Mouse (Mus musculus) E14TG2a.4 (cell line): ENCODE results near the gene Pitpna.

ENCODE experiments used
- H3K27me3 ChIP-seq: 2 replicates; pipeline ENCODE4 v1.6.1; 2014; ENCODE audit warnings: low read length, control low read depth; ENCODE audit not compliant: insufficient read depth
- H3K36me3 ChIP-seq: 2 replicates; pipeline ENCODE4 v1.6.1; 2014; ENCODE audit warnings: low read length, control low read depth; ENCODE audit not compliant: insufficient read depth
- H3K4me1 ChIP-seq: replicated peaks from 2 replicates; pipeline ENCODE4 v1.6.1; 2014; ENCODE audit warnings: low read depth, low read length, control low read depth
- H3K4me3 ChIP-seq: replicated peaks from 2 replicates; pipeline ENCODE4 v1.5.1; 2014; ENCODE audit warnings: mild to moderate bottlenecking, low read length
- H3K9me3 ChIP-seq: 2 replicates; pipeline ENCODE4 v1.6.1; 2014; ENCODE audit warnings: low read length, control low read depth
- CTCF ChIP-seq: conservative IDR thresholded peaks from 2 replicates; pipeline ENCODE4 v1.5.1; 2014; ENCODE audit warnings: low read length
- NANOG ChIP-seq: IDR thresholded peaks from 2 replicates; pipeline ENCODE4 v1.6.1; 2014; ENCODE audit warnings: borderline replicate concordance, low read length, mixed read lengths
- POU5F1 ChIP-seq: IDR thresholded peaks from 2 replicates; pipeline ENCODE4 v1.6.1; 2014; ENCODE audit warnings: low read length, borderline replicate concordance

Gene Pitpna

GRCm38 (mm10) chr11:75654471-75655390 lies 66.8 kb downstream of the Pitpna start:
- no peak for TF ChIP-seq POU5F1
- TF ChIP-seq NANOG: no peak
- no peak for TF ChIP-seq CTCF

DNA sequence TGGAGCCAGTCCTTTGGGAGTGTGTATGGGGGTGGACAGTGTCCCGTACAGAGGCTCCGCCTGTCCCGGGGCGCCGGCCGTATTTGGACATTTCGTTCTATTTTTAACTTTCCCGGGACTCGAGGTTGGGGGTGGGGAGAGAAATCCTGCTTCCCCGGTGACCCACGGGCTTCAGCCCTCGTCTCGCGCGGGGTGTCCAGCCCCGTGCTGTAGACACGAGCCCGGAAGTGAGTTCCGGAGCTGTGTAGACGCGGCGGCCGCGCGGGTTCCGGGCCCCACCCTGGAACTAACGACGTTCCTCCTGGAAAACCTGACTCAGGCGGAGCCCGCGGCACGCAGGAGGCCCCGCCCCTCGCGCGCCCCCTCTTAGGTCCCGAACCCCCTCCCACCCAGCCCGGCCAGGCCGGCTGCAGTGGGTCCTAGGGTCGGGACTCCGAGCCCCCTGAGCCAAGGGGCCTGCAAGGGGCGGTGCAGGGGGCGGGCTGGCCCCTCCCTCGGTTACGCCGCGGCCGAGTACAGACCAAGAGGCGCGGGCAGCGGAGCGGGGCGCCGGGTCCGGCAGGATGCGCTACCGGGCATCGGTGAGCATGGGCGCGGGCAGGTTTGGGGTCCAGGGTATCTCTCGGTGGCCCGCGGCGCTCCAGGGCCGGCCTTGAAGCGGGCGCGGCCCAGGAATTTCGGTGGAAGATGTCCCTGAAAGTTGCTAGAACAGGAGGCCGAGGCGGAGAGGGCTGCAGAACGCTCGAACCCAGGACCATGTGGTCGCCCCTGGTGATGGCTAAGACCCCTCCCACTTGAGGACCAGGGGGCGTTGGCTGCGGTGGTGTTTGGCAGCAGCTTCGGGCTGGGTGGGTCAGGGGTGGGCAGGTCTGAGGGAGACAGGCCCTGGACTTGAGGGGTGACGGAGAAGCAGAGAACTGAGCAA lies 68.0 kb downstream of the Pitpna start:
- peak overlapping the region; percentile 88 for H3K4me3 ChIP-seq
- H3K27me3 ChIP-seq: 0 out of 2 replicates have a peak, but pooled peaks cover 4% of the 10 kb centered on the region
- TF ChIP-seq CTCF (no peak), NANOG (no peak), POU5F1 (no peak)
- no peaks in the 10 kb centered on the region for H3K9me3 ChIP-seq
- H3K4me1 ChIP-seq: peaks cover 76% of the 10 kb centered on the region
- peaks cover 40% of the 10 kb centered on the region for H3K36me3 ChIP-seq

More at GRCm38 (mm10) chr11:75654471-75655390, 66.8 kb downstream of the Pitpna start:
- Histone ChIP-seq H3K4me3 (peak overlapping the region; percentile 88), H3K9me3 (no peaks in the 10 kb centered on the region), H3K4me1 (peaks cover 79% of the 10 kb centered on the region), H3K27me3 (0 out of 2 replicates have a peak, but pooled peaks cover 4% of the 10 kb centered on the region), H3K36me3 (peaks cover 28% of the 10 kb centered on the region)

- TF ChIP-seq POU5F1 (no peak), CTCF (no peak), NANOG (no peak)
- Histone ChIP-seq H3K9me3 (no peaks in the 10 kb centered on the region), H3K36me3 (peaks cover 50% of the 10 kb centered on the region), H3K4me1 (peaks cover 74% of the 10 kb centered on the region), H3K4me3 (peak overlapping the region; percentile 88), H3K27me3 (0 out of 2 replicates have a peak, but pooled peaks cover 4% of the 10 kb centered on the region)
These were observed 69.0 kb downstream of the Pitpna start for GRCm38 (mm10) chr11:75656621-75657590.

- Histone ChIP-seq H3K36me3 (peaks cover 59% of the 10 kb centered on the region), H3K27me3 (0 out of 2 replicates have a peak, but pooled peaks cover 4% of the 10 kb centered on the region), H3K4me1 (peaks cover 65% of the 10 kb centered on the region), H3K9me3 (no peaks in the 10 kb centered on the region), H3K4me3 (no peak overlapping the region)
- TF ChIP-seq CTCF: no peak
- no peak for TF ChIP-seq POU5F1
- TF ChIP-seq NANOG: no peak
These were observed 69.9 kb downstream of the Pitpna start for GRCm38 (mm10) chr11:75657841-75658240.

- no peak overlapping the region for H3K4me3 ChIP-seq
- TF ChIP-seq CTCF (no peak), NANOG (no peak), POU5F1 (no peak)
- H3K27me3 ChIP-seq: 0 out of 2 replicates have a peak, but pooled peaks cover 4% of the 10 kb centered on the region
- H3K9me3 ChIP-seq: no peaks in the 10 kb centered on the region
- H3K4me1 ChIP-seq: peaks cover 61% of the 10 kb centered on the region
- H3K36me3 ChIP-seq: peaks cover 63% of the 10 kb centered on the region
These were observed 70.4 kb downstream of the Pitpna start for GRCm38 (mm10) chr11:75658311-75658710.

- H3K36me3 ChIP-seq: peaks cover 68% of the 10 kb centered on the region
- peaks cover 57% of the 10 kb centered on the region for H3K4me1 ChIP-seq
- TF ChIP-seq CTCF (no peak), POU5F1 (no peak), NANOG (no peak)
These were observed 71.3 kb downstream of the Pitpna start for GRCm38 (mm10) chr11:75658996-75659750.

DNA sequence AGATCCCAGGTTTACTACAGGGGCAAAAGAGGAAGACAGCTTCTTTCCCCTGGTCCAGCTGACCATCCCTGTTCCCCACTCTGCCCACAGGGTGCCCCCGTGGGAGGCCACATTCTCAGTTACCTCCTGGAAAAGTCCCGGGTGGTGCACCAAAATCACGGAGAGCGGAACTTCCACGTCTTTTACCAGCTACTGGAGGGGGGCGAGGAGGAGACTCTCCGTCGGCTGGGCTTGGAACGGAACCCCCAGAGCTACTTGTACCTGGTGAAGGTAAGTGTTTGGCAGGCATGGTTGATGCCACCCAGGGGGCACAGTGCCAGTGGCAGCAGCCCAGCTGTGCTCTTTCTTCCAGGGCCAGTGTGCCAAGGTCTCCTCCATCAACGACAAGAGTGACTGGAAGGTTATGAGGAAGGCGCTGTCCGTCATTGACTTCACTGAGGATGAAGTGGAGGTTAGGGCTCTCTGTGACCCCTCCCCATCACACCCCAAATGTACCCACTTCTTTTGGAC lies 72.2 kb downstream of the Pitpna start:
- TF ChIP-seq POU5F1 (no peak), NANOG (no peak), CTCF (no peak)
- H3K9me3 ChIP-seq: no peaks in the 10 kb centered on the region
- peaks cover 75% of the 10 kb centered on the region for H3K36me3 ChIP-seq
- peaks cover 52% of the 10 kb centered on the region for H3K4me1 ChIP-seq
- no peak overlapping the region for H3K4me3 ChIP-seq
- H3K27me3 ChIP-seq: no peaks in the 10 kb centered on the region

More at GRCm38 (mm10) chr11:75658996-75659750, 71.3 kb downstream of the Pitpna start:
- Histone ChIP-seq H3K9me3 (no peaks in the 10 kb centered on the region), H3K4me3 (no peak overlapping the region), H3K27me3 (0 out of 2 replicates have a peak, but pooled peaks cover 4% of the 10 kb centered on the region)
